Mouse (Mus musculus) left cerebral cortex, postnatal 36 days (tissue): ENCODE measurements around the gene Fam205c. TPM values are rescaled to one million over a fixed set of nuclear protein-coding genes. Genes with fewer than 3 reads are reported as not detected.
"Not testable (repeated sequence)": the region's sequence is repeated elsewhere in the genome, so short reads cannot be mapped to it uniquely, and the experiment has no call there.

Experiments used
- DNase-seq, 2 experiments: peaks; one replicate each; pipeline ENCODE4 v3.0.0; 2021 to 2022; ENCODE audit warnings: low spot score in 2 of 2, mixed read lengths in 1 of 2
- intact Hi-C: fragments of 180-260 bp; cut with DNase I; formaldehyde crosslinking; loops from one replicate; pipeline ENCODE4 v1.15.1; 2025
- total RNA-seq, 2 experiments: library from RNA; stranded (reverse); gene quantifications; 2 replicates each; pipeline ENCODE4 v1.2.3; 2021

Fam205c gene
- total RNA-seq, 2 experiments from 2014 or later, result 1.2 to 2.0 TPM

- intact Hi-C loops, result loop anchor here (2.0 to 5.0 kb wide), 2 partner anchors 35 to 60 kb away; no protein-coding TSS in a partner anchor
- DNase-seq, result peak; percentile 52 to 60
These were observed 12.9 kb upstream of the Fam205c start for GRCm38 (mm10) chr4:42886926-42887325.

GRCm38 (mm10) chr4:42880677-42880948 lies 6.6 kb upstream of the Fam205c start:
- no peak for DNase-seq
- intact Hi-C loops, result no loop called here

GRCm38 (mm10) chr4:42879829-42880676 lies 6.0 kb upstream of the Fam205c start:
- DNase-seq, result no peak
- intact Hi-C loops, result loop anchor here (5.0 kb wide), 1 partner anchor 37 kb away; the partner anchor contains the start of gene Phf24

GRCm38 (mm10) chr4:42877657-42878056 lies 3.6 kb upstream of the Fam205c start:
- no peak for DNase-seq
- intact Hi-C loops, result loop anchor here (1.0 to 5.0 kb wide), 2 partner anchors 40 to 88 kb away; partner anchors contain the start of gene Phf24

- DNase-seq, result peak; percentile 32 to 44
- intact Hi-C loops, result loop anchor here (1.0 to 5.0 kb wide), 2 partner anchors 41 to 89 kb away; partner anchors contain the start of gene Phf24
These were observed 2.7 kb upstream of the Fam205c start for GRCm38 (mm10) chr4:42876586-42877291.

GRCm38 (mm10) chr4:42872746-42873435 lies 1.1 kb downstream of the Fam205c start:
- intact Hi-C loops, result no loop called here

GRCm38 (mm10) chr4:42872151-42872550 lies 1.9 kb downstream of the Fam205c start:
- intact Hi-C loops, result no loop called here
- DNase-seq, result no peak

More at GRCm38 (mm10) chr4:42872746-42873435, 1.1 kb downstream of the Fam205c start:
- DNase-seq, result no peak

DNA sequence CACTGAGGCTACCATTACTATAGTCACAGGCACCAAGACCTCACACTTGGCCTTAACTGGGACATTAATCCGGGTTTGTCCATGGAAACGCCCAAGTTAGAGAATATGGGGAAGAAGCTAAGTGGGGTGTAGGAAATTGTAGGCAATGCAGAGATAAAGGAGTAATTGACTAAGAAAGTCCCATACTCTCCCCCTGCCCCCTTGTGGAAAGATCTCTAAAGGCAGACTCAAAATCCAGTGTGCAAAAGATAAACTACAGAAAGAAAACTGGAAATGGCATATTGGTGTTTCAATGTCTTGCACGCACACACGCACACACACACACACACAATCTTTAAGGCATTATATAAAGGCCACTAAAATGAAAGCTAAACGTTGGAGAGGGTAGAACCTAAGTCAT lies 3.3 kb downstream of the Fam205c start:
- intact Hi-C loops, result no loop called here
- no peak for DNase-seq

GRCm38 (mm10) chr4:42868193-42868592 lies 5.8 kb downstream of the Fam205c start:
- DNase-seq, result no peak
- intact Hi-C loops, result no loop called here

DNA sequence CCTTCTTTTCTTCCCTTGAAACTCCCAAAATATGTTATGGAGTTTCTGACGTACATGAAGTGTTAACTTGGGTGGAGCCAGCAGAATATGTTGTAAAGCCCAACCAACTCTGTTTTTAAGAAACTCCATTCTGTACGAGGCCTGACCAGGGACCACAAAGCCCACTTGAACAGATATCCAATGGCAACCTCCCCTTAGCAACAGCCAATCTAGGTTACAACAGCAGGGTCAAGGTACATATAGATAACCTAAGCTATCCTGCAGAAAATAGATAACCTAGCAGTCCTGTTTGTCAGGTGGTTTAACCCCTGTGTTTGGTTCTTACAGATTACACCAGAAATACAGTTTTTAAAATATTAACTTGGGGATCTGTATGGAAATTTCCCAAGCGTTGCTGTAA lies 6.6 kb downstream of the Fam205c start:
- intact Hi-C loops, result no loop called here
- no peak for DNase-seq

DNA sequence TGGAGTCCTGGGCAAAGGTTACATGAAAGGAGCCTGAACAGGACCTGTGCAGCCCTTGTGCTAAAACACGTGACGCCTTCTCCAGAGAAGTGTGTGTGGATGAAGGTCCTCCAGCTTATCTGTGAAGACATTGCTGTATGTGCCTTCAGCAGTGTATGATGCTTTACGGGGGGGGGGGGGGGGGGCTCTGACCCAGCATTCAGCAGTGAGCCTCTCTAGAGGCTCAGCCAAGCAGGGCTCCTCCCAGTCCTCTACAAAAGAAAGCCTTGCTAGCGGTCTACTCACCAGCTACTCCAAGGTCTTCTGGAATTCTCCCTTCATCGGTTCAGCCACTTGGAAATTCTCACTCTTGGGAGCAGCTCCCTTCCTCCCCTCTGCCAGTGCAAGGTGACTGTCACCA lies 10.5 kb downstream of the Fam205c start:
- intact Hi-C loops, DNase-seq: not testable (repeated sequence)

DNA sequence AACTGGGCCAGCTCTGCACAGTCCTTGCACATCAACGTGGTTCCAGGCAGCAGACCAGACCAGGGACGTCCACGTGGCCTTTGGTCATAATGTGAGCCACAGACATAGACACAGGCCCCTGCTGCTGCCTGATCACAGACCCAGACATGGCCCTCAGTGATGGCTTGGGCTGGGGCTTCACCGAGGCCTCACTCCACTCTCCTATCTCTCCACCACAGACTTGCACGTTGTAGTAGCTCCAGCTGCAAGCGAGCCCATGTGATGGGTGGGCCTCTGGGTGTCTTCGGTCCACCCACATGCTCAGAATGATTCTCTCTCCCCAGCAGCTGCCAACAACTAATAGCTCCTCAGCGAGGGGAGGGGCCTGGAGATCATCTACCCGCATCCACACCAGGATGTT lies 13.6 kb downstream of the Fam205c start:
- intact Hi-C loops, DNase-seq: not testable (repeated sequence)

- intact Hi-C loops, DNase-seq: not testable (repeated sequence)
These were observed 17.4 kb downstream of the Fam205c start, which contains the start of gene Gm12394 for GRCm38 (mm10) chr4:42856671-42857070. Gene Gm12394 (minus strand): TSS chr4:42856771.

DNA sequence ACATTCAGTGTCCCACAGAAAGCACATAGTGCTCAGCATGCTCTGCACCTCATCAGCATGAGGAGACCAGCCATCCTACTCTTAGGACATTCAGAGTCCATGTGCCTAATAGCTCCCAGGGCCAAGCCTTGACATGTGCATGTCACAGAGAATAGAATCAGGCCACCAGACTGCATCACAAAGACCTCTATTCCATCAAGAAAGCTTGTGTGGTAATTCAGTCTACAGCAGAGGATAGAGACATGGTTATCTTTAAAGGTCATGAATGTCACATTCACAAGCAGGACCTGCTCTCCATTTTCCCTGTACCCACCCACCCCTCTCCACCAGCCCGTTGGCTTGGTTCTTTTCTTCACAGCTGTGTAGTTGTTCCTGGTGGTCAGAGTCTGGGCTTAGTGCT lies 20.2 kb downstream of the Fam205c start, which contains the start of gene Fam205a1:
Fam205a1 (minus strand) TSS at position 101 of the 400 bp plus-strand sequence.
- DNase-seq, intact Hi-C loops: not testable (repeated sequence)

Other genes starting within 250 kb of the Fam205c start
- gene Gm2564, start 244.5 kb downstream of the Fam205c start, total RNA-seq, result 10 to 100 TPM; 14.3 TPM
- 1 to 10 TPM; 3.9 to 7.2 TPM for gene Ccl27b, start 219.0 kb downstream of the Fam205c start, total RNA-seq
- under 1 TPM; 0.32 to 0.41 TPM for gene Il11ra2, start 212.3 kb downstream of the Fam205c start, total RNA-seq
- gene 4930578G10Rik, start 138.7 kb downstream of the Fam205c start, total RNA-seq, result 1 to 10 TPM; 3.1 to 4.0 TPM
- gene Ccl19, start 117.7 kb downstream of the Fam205c start, total RNA-seq, result 1 to 10 TPM in 1 of 2 experiments, under 1 TPM in 1; 0.82 to 1.0 TPM
- under 1 TPM in 1 of 2 experiments, not detected in 1; 0.52 TPM for gene Ccl21a, start 100.2 kb downstream of the Fam205c start, total RNA-seq
- under 1 TPM; 0.20 to 0.22 TPM for gene Fam205a1, start 20.3 kb downstream of the Fam205c start, total RNA-seq
- gene Gm12394, start 17.5 kb downstream of the Fam205c start, total RNA-seq, result 1 to 10 TPM; 2.6 TPM
- 100 to 1,000 TPM; 333 to 352 TPM for gene Phf24, start 42.4 kb upstream of the Fam205c start, total RNA-seq
- 100 to 1,000 TPM; 197 to 202 TPM for gene Dnajb5, start 75.6 kb upstream of the Fam205c start, total RNA-seq
- gene 1700022I11Rik, start 95.4 kb upstream of the Fam205c start, total RNA-seq, result not detected
- gene Vcp, start 126.3 kb upstream of the Fam205c start, total RNA-seq, result 100 to 1,000 TPM; 181 to 194 TPM
- 10 to 100 TPM in 1 of 2 experiments, 1 to 10 TPM in 1; 8.5 to 12.5 TPM for gene Fancg, start 136.3 kb upstream of the Fam205c start, total RNA-seq
- gene Pigo, start 151.6 kb upstream of the Fam205c start, total RNA-seq, result 10 to 100 TPM; 30.4 to 37.5 TPM
- 100 to 1,000 TPM; 107 to 121 TPM for gene Stoml2, start 157.5 kb upstream of the Fam205c start, total RNA-seq
- gene Fam214b, start 172.0 kb upstream of the Fam205c start, total RNA-seq, result 10 to 100 TPM; 34.8 to 43.0 TPM
- 10 to 100 TPM; 50.5 to 71.9 TPM for gene Unc13b, start 184.7 kb upstream of the Fam205c start, total RNA-seq